11 mouse cellular contexts compared by ENCODE assay signal in the genomic region with DNA sequence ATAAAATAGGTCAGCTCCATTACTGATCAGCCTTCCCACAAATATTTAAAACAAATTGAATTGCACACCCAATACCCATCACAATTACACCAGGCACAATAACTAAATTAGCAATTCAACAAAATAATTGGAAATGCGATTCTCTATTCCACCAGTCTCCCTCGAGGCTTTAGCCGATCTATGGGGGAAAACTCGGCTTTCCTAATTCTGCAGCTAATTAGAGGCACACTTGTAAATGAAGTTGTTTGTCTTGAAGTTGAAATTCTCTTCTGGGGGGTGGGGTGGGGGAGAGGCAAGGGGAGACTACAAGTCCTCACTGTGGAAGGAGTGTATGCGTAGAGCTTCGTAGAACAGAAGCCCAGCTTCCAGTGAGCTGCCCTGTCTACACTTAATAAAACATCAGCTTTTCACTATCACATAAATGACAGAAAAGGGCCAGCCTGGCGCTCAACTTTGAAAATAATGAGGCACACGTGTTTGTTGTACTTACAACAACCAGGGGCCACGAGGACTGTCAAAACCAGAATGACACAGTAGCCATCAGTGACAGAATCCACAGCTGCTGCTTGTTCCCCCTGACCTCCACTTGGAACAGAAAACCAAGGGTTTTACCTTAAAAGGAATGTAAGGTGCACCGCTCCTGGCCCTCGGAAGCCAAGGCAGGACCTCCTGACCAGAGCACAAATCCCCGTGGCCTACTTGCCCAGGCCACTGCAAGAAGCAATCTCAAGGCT.
DNase-seq lines count a peak whose midpoint lies in the region; ATAC-seq and TF ChIP-seq lines count a peak whose summit lies in the region.
"Had no signal": no experiment of that assay in that cellular context is flagged by ENCODE, and none has a peak within 500 bp of the region (broad histone marks: within the 10 kb centered on the region; RNA-seq: fewer than 3 reads in every experiment).

No protein-coding gene starts in this region.

- peak overlapping the region; percentile 73 for H3K27ac ChIP-seq in neural tube, embryonic 13.5 days (replicated peaks)
- H3K27ac ChIP-seq in liver, embryonic 15.5 days (replicated peaks) = peak overlapping the region; percentile 84
- no peak overlapping the region for H3K27ac ChIP-seq in thymus, adult 2 months (ENCODE audit: control insufficient read depth, insufficient read depth, low read length)
- H3K27ac ChIP-seq: embryonic facial prominence, embryonic 13.5 days had no signal

- H3K4me2 ChIP-seq in neural tube, embryonic 13.5 days = no peak overlapping the region
- H3K4me2 ChIP-seq in liver, embryonic 15.5 days = peak overlapping the region; percentile 39
- H3K4me2 ChIP-seq: embryonic facial prominence, embryonic 13.5 days had no signal

- 0 out of 2 replicates have a peak overlapping the region, but pooled peaks have one; percentile 3 for H3K9ac ChIP-seq in neural tube, embryonic 13.5 days
- H3K9ac ChIP-seq in liver, embryonic 15.5 days = peak overlapping the region; percentile 30; the same call in 1 of the 2 replicates
- H3K9ac ChIP-seq: embryonic facial prominence, embryonic 13.5 days had no signal

- H3K36me3 ChIP-seq in neural tube, embryonic 13.5 days = no peaks in the 10 kb centered on the region
- no peaks in the 10 kb centered on the region for H3K36me3 ChIP-seq in liver, embryonic 15.5 days (replicated peaks)
- H3K36me3 ChIP-seq in thymus, adult 2 months (ENCODE audit: control insufficient read depth, insufficient read depth, low read length) = no peaks in the 10 kb centered on the region
- H3K36me3 ChIP-seq: embryonic facial prominence, embryonic 13.5 days had no signal

- 53% methylated on average over 12 of the region's 12 CpGs for WGBS in neural tube, embryonic 13.5 days
- 66% methylated on average over 12 of the region's 12 CpGs for WGBS in liver, embryonic 15.5 days (ENCODE audit: insufficient replicate concordance)
- 93% methylated on average over 12 of the region's 12 CpGs for WGBS in thymus, adult 2 months

- H3K4me3 ChIP-seq in neural tube, embryonic 13.5 days = no peak overlapping the region
- H3K4me3 ChIP-seq in liver, embryonic 15.5 days (replicated peaks) = no peak overlapping the region
- no peak overlapping the region for H3K4me3 ChIP-seq in thymus, adult 2 months (ENCODE audit: control insufficient read depth, insufficient read depth, low read length)
- H3K4me3 ChIP-seq: embryonic facial prominence, embryonic 13.5 days had no signal

- H3K9me3 ChIP-seq in neural tube, embryonic 13.5 days = no peaks in the 10 kb centered on the region
- no peaks in the 10 kb centered on the region for H3K9me3 ChIP-seq in liver, embryonic 15.5 days (replicated peaks)
- H3K9me3 ChIP-seq: embryonic facial prominence, embryonic 13.5 days had no signal

- TF ChIP-seq POLR2A in thymus, adult 2 months (IDR thresholded peaks at IDR 0.05; ENCODE audit: control insufficient read depth, extremely low read depth, insufficient read depth, low read length, poor library complexity) = no peak

- no peak for TF ChIP-seq CTCF in thymus, adult 2 months (IDR thresholded peaks at IDR 0.05; ENCODE audit: borderline replicate concordance, control insufficient read depth, extremely low read depth, insufficient read depth, low read length, poor library complexity)

- DNase-seq in cerebellum, adult 9-11 months = peak; percentile 9
- no peak for DNase-seq in cerebellum, adult 8-10 months
- DNase-seq in neural tube, embryonic 10.5 days (ENCODE audit: extremely low spot score, low spot score) = no peak
- DNase-seq in thymus, adult 2 months = no peak
- no peak for DNase-seq in MN1 (ENCODE audit: low spot score)
- no peak for DNase-seq in right cerebral cortex, adult 2 months (ENCODE audit: low spot score in 2 of 2)
- DNase-seq: kidney, adult 18-20 months; kidney, postnatal 4 days had no signal

- no peaks in the 10 kb centered on the region for H3K27me3 ChIP-seq in neural tube, embryonic 13.5 days
- no peaks in the 10 kb centered on the region for H3K27me3 ChIP-seq in liver, embryonic 15.5 days
- H3K27me3 ChIP-seq in thymus, adult 2 months (ENCODE audit: control insufficient read depth, insufficient read depth, low read length) = no peaks in the 10 kb centered on the region
- H3K27me3 ChIP-seq: embryonic facial prominence, embryonic 13.5 days had no signal

- ATAC-seq in neural tube, embryonic 13.5 days (ENCODE audit: low read depth) = no peak
- no peak for ATAC-seq in liver, embryonic 15.5 days (ENCODE audit: insufficient read depth)

- peaks cover 29% of the 10 kb centered on the region for H3K4me1 ChIP-seq in neural tube, embryonic 13.5 days (replicated peaks)
- H3K4me1 ChIP-seq in liver, embryonic 15.5 days (replicated peaks) = peaks cover 62% of the 10 kb centered on the region
- no peaks in the 10 kb centered on the region for H3K4me1 ChIP-seq in thymus, adult 2 months (replicated peaks; ENCODE audit: control insufficient read depth, insufficient read depth, low read length)
